Mouse (Mus musculus): ENCODE measurements around the gene Tmem178b. TPM values are rescaled to one million over a fixed set of nuclear protein-coding genes. Genes with fewer than 3 reads are reported as not detected.

Gene Tmem178b
- polyA plus RNA-seq (2016; fragmentation: Nextera tagmentation; extraction: Ambion mirVana): 18.2 and 18.8 TPM in 2 replicates

- Histone ChIP-seq H3K9ac (replicated peaks) (peak within 1 kb of the TSS; percentile 82), H3K9me3 (no peaks in the 10 kb centered on the region), H3K4me2 (replicated peaks) (peak within 1 kb of the TSS; percentile 90), H3K36me3 (no peaks in the 10 kb centered on the region), H3K27ac (replicated peaks) (peak within 1 kb of the TSS; percentile 92), H3K27me3 (peaks cover 8% of the 10 kb centered on the region), H3K4me3 (peak within 1 kb of the TSS; percentile 66), H3K4me1 (peaks cover 21% of the 10 kb centered on the region)
- peak; percentile 35 for ATAC-seq (ENCODE audit: low FRiP score, low read depth)
- WGBS: under 1% methylated on average over 63 of the region's 63 CpGs
These were observed at the start of gene Tmem178b for GRCm38 (mm10) chr6:39872901-39873591. Gene Tmem178b (plus strand): TSS chr6:39873271.

DNA sequence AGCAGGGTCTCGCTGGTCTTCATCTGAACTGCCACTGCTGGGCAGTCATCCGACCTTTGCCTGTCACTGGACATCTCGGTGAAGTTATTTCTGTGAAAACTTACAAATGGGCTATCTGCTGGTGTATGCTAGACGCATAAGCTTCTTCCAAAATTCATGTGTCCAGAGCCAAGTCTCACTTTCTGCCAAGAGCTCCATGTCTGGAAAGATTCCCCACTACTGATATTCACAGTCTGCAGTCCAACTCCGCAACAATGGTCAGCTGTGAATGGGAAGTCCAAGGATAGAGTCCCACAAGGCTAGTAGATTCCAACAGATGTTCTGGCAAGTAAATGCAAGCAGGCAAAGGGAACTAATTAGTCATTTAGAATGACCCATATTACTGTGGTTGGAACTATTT, 44.3 kb upstream of the Tmem178b start:
- Histone ChIP-seq H3K4me1 (no peaks in the 10 kb centered on the region), H3K27me3 (no peaks in the 10 kb centered on the region), H3K9me3 (no peaks in the 10 kb centered on the region), H3K4me3 (no peak overlapping the region), H3K4me2 (replicated peaks) (no peak overlapping the region), H3K27ac (replicated peaks) (no peak overlapping the region), H3K9ac (replicated peaks) (no peak overlapping the region), H3K36me3 (no peaks in the 10 kb centered on the region)
- ATAC-seq (ENCODE audit: low FRiP score, low read depth): no peak
- WGBS: 91% methylated on average over 5 of the region's 5 CpGs

- Histone ChIP-seq H3K9ac (replicated peaks) (no peak overlapping the region), H3K36me3 (no peaks in the 10 kb centered on the region), H3K27ac (replicated peaks) (no peak overlapping the region), H3K4me2 (replicated peaks) (no peak overlapping the region), H3K9me3 (no peaks in the 10 kb centered on the region), H3K27me3 (no peaks in the 10 kb centered on the region), H3K4me1 (no peaks in the 10 kb centered on the region), H3K4me3 (no peak overlapping the region)
- no peak for ATAC-seq (ENCODE audit: low FRiP score, low read depth)
- 90% methylated on average over 14 of the region's 14 CpGs for WGBS
These were observed 29.3 kb upstream of the Tmem178b start for GRCm38 (mm10) chr6:39843698-39844342.

DNA sequence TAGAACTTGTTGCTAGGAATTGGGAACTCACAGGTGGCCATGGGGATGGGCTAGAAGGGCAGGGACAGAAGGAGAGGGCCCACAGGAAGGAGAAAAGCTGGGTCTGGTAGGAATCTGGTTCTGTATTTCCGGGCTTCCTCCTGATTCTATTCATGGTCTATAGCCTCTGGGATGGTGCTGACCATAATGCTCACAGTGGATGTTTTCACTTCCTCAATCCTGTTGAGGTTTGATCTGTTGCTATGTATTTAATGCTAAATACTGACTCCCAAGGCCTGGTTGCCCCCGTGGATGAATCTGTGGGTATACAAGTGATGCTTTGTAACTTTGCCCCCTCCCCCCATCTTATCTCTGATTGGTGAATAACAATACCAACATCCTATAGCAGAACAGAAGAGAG, 25.5 kb upstream of the Tmem178b start:
- Histone ChIP-seq H3K27ac (replicated peaks) (no peak overlapping the region), H3K4me1 (no peaks in the 10 kb centered on the region), H3K9me3 (no peaks in the 10 kb centered on the region), H3K36me3 (no peaks in the 10 kb centered on the region), H3K4me3 (no peak overlapping the region), H3K27me3 (no peaks in the 10 kb centered on the region), H3K4me2 (replicated peaks) (no peak overlapping the region), H3K9ac (replicated peaks) (no peak overlapping the region)
- WGBS: 67% methylated on average over 2 of the region's 2 CpGs
- no peak for ATAC-seq (ENCODE audit: low FRiP score, low read depth)

DNA sequence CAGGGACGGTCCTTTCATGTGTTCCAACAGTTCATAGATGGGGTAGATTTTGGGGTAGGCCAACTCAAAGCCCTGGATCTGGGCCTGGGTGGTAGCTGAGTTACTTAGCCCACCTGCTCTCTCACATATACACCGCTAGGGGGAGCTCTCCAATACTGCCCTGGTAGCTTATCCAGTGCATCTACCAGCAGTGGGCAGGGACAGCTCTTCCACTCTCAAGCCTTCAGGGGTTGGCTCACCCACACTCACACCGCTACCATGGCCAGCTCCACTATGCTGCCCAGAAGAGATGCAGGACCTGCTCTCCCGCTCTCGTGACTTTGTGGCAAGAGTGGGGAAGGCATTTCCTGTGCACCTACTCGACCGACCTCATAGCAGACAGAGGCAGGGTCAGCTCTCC, 24.3 kb upstream of the Tmem178b start:
- Histone ChIP-seq H3K9me3 (no peaks in the 10 kb centered on the region), H3K27ac (replicated peaks) (no peak overlapping the region), H3K4me2 (replicated peaks) (no peak overlapping the region), H3K27me3 (no peaks in the 10 kb centered on the region), H3K9ac (replicated peaks) (no peak overlapping the region), H3K36me3 (no peaks in the 10 kb centered on the region), H3K4me1 (no peaks in the 10 kb centered on the region), H3K4me3 (no peak overlapping the region)
- 50% methylated on average over 7 of the region's 7 CpGs for WGBS
- no peak for ATAC-seq (ENCODE audit: low FRiP score, low read depth)

- Histone ChIP-seq H3K4me2 (replicated peaks) (no peak overlapping the region), H3K9ac (replicated peaks) (no peak overlapping the region), H3K4me3 (no peak overlapping the region), H3K36me3 (no peaks in the 10 kb centered on the region), H3K27ac (replicated peaks) (no peak overlapping the region), H3K27me3 (no peaks in the 10 kb centered on the region), H3K4me1 (no peaks in the 10 kb centered on the region), H3K9me3 (no peaks in the 10 kb centered on the region)
- no peak for ATAC-seq (ENCODE audit: low FRiP score, low read depth)
- 84% methylated on average over 4 of the region's 4 CpGs for WGBS
These were observed 23.4 kb upstream of the Tmem178b start for GRCm38 (mm10) chr6:39849667-39850066.

GRCm38 (mm10) chr6:39870271-39871135, 2.6 kb upstream of the Tmem178b start:
- Histone ChIP-seq H3K27me3 (peaks cover 8% of the 10 kb centered on the region), H3K27ac (replicated peaks) (peak overlapping the region; percentile 92), H3K36me3 (no peaks in the 10 kb centered on the region), H3K9ac (replicated peaks) (peak overlapping the region; percentile 82), H3K4me3 (peak overlapping the region; percentile 66), H3K4me1 (peaks cover 16% of the 10 kb centered on the region), H3K9me3 (no peaks in the 10 kb centered on the region), H3K4me2 (replicated peaks) (peak overlapping the region; percentile 90)
- no peak for ATAC-seq (ENCODE audit: low FRiP score, low read depth)
- WGBS: 1% methylated on average over 28 of the region's 28 CpGs

DNA sequence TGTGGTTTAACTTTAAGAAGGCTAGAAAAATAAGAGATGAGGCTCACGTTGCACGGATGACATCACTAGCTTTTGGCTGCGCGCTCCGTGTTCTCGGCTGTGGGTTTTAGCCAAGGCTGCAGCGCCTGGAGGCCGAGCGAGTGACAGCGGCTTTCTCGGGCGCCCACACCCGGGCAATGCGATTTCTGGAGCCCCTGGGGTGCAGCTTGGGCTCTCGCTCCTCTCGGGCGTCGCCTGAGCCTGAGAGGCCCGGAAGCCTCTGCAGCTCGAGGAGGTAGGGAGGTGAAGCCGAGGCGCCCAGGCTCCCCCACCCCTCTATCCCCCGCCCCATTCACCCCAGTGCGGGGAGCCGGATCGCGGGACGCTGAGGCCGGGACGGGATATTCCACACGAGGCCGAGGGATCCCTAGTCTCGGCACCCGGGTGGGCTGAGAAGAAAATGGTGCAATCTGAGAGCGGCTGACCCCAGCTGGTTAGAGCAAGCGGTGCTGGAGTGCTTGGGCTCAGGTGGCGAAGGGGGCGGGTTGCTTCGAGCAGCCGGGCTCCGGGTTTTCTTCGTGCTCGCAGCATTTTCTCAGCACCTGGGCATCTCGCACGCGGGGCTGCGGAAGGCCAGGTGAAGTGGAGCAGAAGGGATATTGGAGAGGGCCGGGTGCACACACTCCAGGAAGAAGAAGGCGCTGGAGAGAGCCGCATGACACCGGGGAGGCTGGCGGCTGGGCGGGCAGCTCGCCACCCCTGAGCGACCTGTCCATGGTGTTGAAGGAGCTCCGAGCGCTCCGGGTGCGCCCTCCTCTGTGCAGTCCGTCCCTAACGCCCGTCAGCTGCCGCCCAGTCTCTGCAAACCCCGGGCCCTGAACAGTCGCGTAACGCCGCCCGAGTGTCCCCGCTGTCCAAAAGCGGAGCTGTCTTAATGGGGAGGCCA, 1.4 kb upstream of the Tmem178b start:
- Histone ChIP-seq H3K36me3 (no peaks in the 10 kb centered on the region), H3K4me1 (peaks cover 21% of the 10 kb centered on the region), H3K9me3 (no peaks in the 10 kb centered on the region), H3K4me3 (peak overlapping the region; percentile 66), H3K27ac (replicated peaks) (peak overlapping the region; percentile 92), H3K4me2 (replicated peaks) (peak overlapping the region; percentile 90), H3K9ac (replicated peaks) (peak overlapping the region; percentile 82), H3K27me3 (peaks cover 8% of the 10 kb centered on the region)
- peak; percentile 75 for ATAC-seq (ENCODE audit: low FRiP score, low read depth)
- under 1% methylated on average over 71 of the region's 71 CpGs for WGBS

- no peaks in the 10 kb centered on the region for H3K9me3 ChIP-seq
- H3K4me2 ChIP-seq (replicated peaks): peak overlapping the region; percentile 90
- peak overlapping the region; percentile 92 for H3K27ac ChIP-seq (replicated peaks)
- peak overlapping the region; percentile 82 for H3K9ac ChIP-seq (replicated peaks)
- H3K4me3 ChIP-seq: peak overlapping the region; percentile 66
- peak; percentile 38 for ATAC-seq (ENCODE audit: low FRiP score, low read depth)
- WGBS: under 1% methylated on average over 39 of the region's 39 CpGs
- H3K4me1 ChIP-seq: peaks cover 21% of the 10 kb centered on the region
- H3K27me3 ChIP-seq: peaks cover 8% of the 10 kb centered on the region
- H3K36me3 ChIP-seq: no peaks in the 10 kb centered on the region
These were observed 668 bp upstream of the Tmem178b start for GRCm38 (mm10) chr6:39872306-39872900.

DNA sequence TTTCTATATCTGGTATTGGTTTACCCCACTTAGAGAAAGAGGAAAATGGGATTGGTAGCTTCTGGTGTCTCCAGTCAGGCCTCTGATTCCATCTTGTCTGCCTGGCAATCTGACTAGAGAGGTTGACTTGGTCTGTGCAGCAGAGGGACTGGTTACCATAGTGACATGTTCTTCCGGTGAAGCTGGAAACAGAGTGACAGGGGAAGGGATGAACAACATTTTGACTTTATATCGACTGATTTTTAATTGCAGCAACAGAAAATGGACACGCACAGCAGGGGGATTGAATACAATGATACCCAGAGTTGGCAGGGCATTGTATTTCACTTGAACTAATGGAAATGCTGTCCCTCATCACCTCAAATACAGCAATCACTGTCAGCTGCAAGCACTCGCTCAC, 2.1 kb downstream of the Tmem178b start:
- Histone ChIP-seq H3K27ac (replicated peaks) (peak overlapping the region; percentile 49; the same call in 1 of the 2 replicates), H3K9ac (replicated peaks) (peak overlapping the region; percentile 28; the same call in 1 of the 2 replicates), H3K4me2 (replicated peaks) (peak overlapping the region; percentile 90), H3K9me3 (no peaks in the 10 kb centered on the region), H3K4me1 (peaks cover 18% of the 10 kb centered on the region), H3K4me3 (peak overlapping the region; percentile 66), H3K36me3 (no peaks in the 10 kb centered on the region), H3K27me3 (no peaks in the 10 kb centered on the region)
- 32% methylated on average over 4 of the region's 4 CpGs for WGBS
- no peak for ATAC-seq (ENCODE audit: low FRiP score, low read depth)

DNA sequence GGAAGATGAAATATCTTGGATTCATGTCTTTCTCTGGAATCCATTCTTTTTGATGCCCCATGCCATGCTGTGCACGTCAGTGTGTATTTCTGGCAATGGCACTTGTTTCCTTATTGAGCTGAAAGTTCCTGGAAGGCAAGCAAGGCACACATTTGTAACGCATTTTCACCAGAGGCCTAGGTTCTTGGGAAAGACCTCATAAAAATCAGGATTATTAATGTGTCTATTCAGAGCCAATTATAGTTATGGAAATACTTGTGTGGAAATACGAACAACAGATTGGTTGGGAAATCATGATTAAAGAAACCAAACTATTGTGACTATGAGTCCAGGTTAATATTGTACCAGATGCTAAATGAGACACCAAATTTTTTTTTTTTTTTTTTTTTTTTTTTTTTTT, 3.4 kb downstream of the Tmem178b start:
- ATAC-seq (ENCODE audit: low FRiP score, low read depth): no peak
- no peaks in the 10 kb centered on the region for H3K36me3 ChIP-seq
- peak overlapping the region; percentile 18; the same call in 1 of the 2 replicates for H3K4me2 ChIP-seq (replicated peaks)
- no peaks in the 10 kb centered on the region for H3K27me3 ChIP-seq
- no peaks in the 10 kb centered on the region for H3K9me3 ChIP-seq
- H3K27ac ChIP-seq (replicated peaks): no peak overlapping the region
- no peak overlapping the region for H3K9ac ChIP-seq (replicated peaks)
- 80% methylated on average over 3 of the region's 3 CpGs for WGBS
- H3K4me1 ChIP-seq: peaks cover 18% of the 10 kb centered on the region
- H3K4me3 ChIP-seq: no peak overlapping the region

Data from midbrain, embryonic 12.5 days (tissue).